Mouse (Mus musculus) hindbrain, postnatal 0 days (tissue): ENCODE results near the gene Tipin. TPM values are rescaled to one million over a fixed set of nuclear protein-coding genes. Genes with fewer than 3 reads are reported as not detected.
"Not testable (repeated sequence)": the region's sequence is repeated elsewhere in the genome, so short reads cannot be mapped to it uniquely, and the experiment has no call there.

Experiments
- ATAC-seq: fragments of 200-750 bp; cut with Nextera tagmentation; 2 replicates; pipeline ENCODE4 v1.8.0; 2017; ENCODE audit warnings: mild to moderate bottlenecking, moderate TSS enrichment, moderate library complexity
- DNase-seq: peaks from one replicate; pipeline ENCODE4 v3.0.0-alpha.2; 2015; ENCODE audit warnings: low spot score
- H3K27ac ChIP-seq: fragments of 300-500 bp; sonication (generic); 2 replicates; pipeline ENCODE4 v1.5.1; 2014; ENCODE audit warnings: mild to moderate bottlenecking
- H3K27me3 ChIP-seq: fragments of 300-500 bp; sonication (generic); 2 replicates; pipeline ENCODE4 v1.6.1; 2014; ENCODE audit warnings: low read length, mixed read lengths; ENCODE audit not compliant: insufficient read depth
- H3K36me3 ChIP-seq: fragments of 300-500 bp; sonication (generic); 2 replicates; pipeline ENCODE4 v1.6.1; 2014; ENCODE audit warnings: low read length, mixed read lengths; ENCODE audit not compliant: insufficient read depth
- H3K4me1 ChIP-seq: fragments of 300-500 bp; sonication (generic); 2 replicates; pipeline ENCODE4 v1.6.1; 2014; ENCODE audit warnings: antibody characterized with exemption, low read length, mixed read lengths; ENCODE audit not compliant: insufficient read depth
- H3K4me2 ChIP-seq: fragments of 300-500 bp; sonication (generic); 2 replicates; pipeline ENCODE4 v1.6.1; 2014; ENCODE audit warnings: low read depth, mild to moderate bottlenecking, low read length, moderate library complexity, mixed read lengths
- H3K4me3 ChIP-seq: fragments of 300-500 bp; sonication (generic); 2 replicates; pipeline ENCODE4 v1.5.1; 2014; ENCODE audit warnings: low read length
- H3K9ac ChIP-seq: fragments of 300-500 bp; sonication (generic); replicated peaks from 2 replicates; pipeline ENCODE4 v1.6.1; 2014; ENCODE audit warnings: mild to moderate bottlenecking, low read length, moderate library complexity, mixed read lengths
- H3K9me3 ChIP-seq: fragments of 300-500 bp; sonication (generic); 2 replicates; pipeline ENCODE4 v1.6.1; 2016; ENCODE audit warnings: low read length, mixed read lengths
- CTCF ChIP-seq: IDR thresholded peaks from 2 replicates; pipeline ENCODE4 v1.5.1; 2016; ENCODE audit warnings: antibody characterized with exemption, control low read depth, low read depth
- WGBS: fragments of 180-500 bp; shearing (Covaris S2); extraction: QIAGEN DNeasy Blood & Tissue Kit; methylation state at CpG from one replicate; pipeline ENCODE4 v1.1.7; 2014; 5-methylcytosine and 5-hydroxymethylcytosine counted together
- polyA plus RNA-seq: library from polyadenylated mRNA; unstranded; fragments of >200 nt; fragmentation: Nextera tagmentation; extraction: Ambion mirVana; gene quantifications from 2 replicates; pipeline ENCODE4 v1.2.1, GENCODE M21; 2015
- total RNA-seq: library from RNA; depleted of rRNA; stranded (reverse); fragments of >200 nt; gene quantifications from 2 replicates; pipeline ENCODE4 v1.2.3, GENCODE M21; 2014

Gene Tipin
- total and polyA plus RNA-seq, 2 experiments from 2014 or later: 83.7 to 97.0 TPM

DNA sequence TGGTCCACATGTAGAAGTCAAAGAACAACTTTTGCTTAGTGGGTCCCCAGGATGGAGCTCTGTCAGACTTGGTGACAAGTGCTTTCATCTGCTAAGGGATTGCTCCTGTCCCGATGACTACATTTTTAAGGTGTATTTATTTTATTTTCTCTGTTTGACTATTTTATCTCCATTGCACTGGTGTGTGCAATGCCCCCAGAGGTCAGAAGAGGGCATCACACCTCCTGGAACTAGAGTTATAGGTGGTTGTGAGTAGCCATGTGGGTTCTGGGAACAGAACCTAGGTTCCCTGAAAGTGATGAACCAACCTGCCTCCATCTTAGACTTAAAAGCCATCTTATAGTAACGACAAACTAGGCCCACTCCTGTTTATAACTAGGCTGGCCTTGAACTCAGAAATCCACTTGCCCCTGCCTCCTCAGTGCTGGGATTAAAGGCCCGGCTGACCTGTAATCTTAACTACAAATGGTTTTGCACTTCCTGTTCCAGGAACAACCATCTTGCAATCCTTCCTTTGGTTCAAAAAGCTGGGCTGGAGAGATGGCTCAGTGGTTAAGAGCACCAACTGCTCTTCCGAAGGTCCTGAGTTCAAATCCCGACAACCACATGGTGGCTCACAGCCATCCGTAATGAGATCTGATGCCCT is 2.6 kb upstream of the Tipin start:
- H3K4me1 ChIP-seq: no peaks in the 10 kb centered on the region
- no peaks in the 10 kb centered on the region for H3K27me3 ChIP-seq
- no peak overlapping the region for H3K4me2 ChIP-seq
- H3K9me3 ChIP-seq: no peaks in the 10 kb centered on the region
- no peak overlapping the region for H3K9ac ChIP-seq
- H3K36me3 ChIP-seq: no peaks in the 10 kb centered on the region
- no peak for TF ChIP-seq CTCF
- no peak for ATAC-seq
- no peak overlapping the region for H3K27ac ChIP-seq
- WGBS: 94% methylated on average over 6 of the region's 6 CpGs
- DNase-seq: no peak
- no peak overlapping the region for H3K4me3 ChIP-seq

- TF ChIP-seq CTCF: no peak
- H3K4me2 ChIP-seq: peak overlapping the region; percentile 56
- H3K36me3 ChIP-seq: no peaks in the 10 kb centered on the region
- peak overlapping the region; percentile 89 for H3K9ac ChIP-seq
- H3K27ac ChIP-seq: peak overlapping the region; percentile 84
- H3K9me3 ChIP-seq: no peaks in the 10 kb centered on the region
- H3K27me3 ChIP-seq: no peaks in the 10 kb centered on the region
- 1% methylated on average over 22 of the region's 24 CpGs for WGBS
- no peaks in the 10 kb centered on the region for H3K4me1 ChIP-seq
- ATAC-seq (peak; percentile 91), DNase-seq (peak; percentile 41)
- peak overlapping the region; percentile 87 for H3K4me3 ChIP-seq
These were observed 399 bp downstream of the Tipin start for GRCm38 (mm10) chr9:64281781-64282178.

DNA sequence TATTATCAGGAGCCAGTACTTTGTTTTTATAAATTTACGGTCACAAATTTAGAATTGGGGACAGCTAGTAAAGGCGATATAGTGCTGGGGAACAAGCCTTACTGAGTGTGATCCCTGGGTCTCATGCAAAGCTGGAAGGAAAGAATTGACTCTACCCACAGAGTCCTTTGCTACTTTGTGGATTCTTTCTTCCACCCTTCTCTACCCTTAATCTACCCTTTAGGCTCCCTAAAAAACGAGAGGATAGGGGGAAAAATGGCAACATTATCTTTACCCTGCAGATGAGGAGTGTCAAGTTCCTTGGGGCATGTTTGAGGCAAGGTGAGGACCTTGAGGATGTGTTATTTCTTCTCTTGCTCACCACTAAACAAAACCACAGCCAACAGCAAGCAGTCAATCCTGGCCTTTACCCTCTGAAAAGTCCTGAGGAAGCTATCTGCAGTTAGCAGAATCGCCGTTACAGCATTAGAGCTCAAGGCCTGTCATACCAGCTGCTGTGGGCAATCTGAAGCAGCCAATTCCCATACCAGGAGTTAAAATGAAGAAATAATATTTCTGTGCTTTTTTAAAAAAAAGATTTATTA is 1.1 kb downstream of the Tipin start:
- no peak for DNase-seq
- no peaks in the 10 kb centered on the region for H3K4me1 ChIP-seq
- H3K9me3 ChIP-seq: no peaks in the 10 kb centered on the region
- H3K27me3 ChIP-seq: no peaks in the 10 kb centered on the region
- H3K36me3 ChIP-seq: no peaks in the 10 kb centered on the region
- peak overlapping the region; percentile 87 for H3K4me3 ChIP-seq
- no peak for TF ChIP-seq CTCF
- ATAC-seq: no peak
- 69% methylated on average over 5 of the region's 5 CpGs for WGBS
- peak overlapping the region; percentile 89 for H3K9ac ChIP-seq
- H3K4me2 ChIP-seq: peak overlapping the region; percentile 56
- no peak overlapping the region for H3K27ac ChIP-seq

DNA sequence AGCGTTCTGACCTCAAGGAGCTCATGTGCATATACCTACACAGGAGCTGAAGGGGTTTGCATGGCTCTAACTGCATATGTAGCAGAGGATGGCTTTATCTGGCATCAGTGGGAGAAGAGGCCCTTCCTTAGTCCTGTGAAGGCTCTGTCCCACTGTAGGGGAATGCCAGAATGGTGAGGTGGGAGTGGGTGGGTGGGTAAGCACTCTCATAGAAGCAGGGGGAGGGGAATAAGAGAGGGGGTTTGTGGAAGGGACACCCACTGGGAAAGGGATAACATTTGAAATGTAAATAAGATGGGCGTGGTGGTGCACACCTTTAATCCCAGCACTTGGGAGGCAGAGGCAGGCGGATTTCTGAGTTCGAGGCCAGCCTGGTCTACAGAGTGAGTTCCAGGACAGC is 21.7 kb downstream of the Tipin start:
- not testable (repeated sequence) for H3K27me3 ChIP-seq, H3K4me3 ChIP-seq, H3K27ac ChIP-seq, H3K4me2 ChIP-seq, H3K4me1 ChIP-seq, DNase-seq, H3K9me3 ChIP-seq, H3K9ac ChIP-seq, ATAC-seq
- H3K36me3 ChIP-seq: peaks cover 31% of the 10 kb centered on the region; the same call in 1 of the 2 replicates
- 99% methylated on average over 3 of the region's 4 CpGs for WGBS

- Histone ChIP-seq H3K9me3 (no peaks in the 10 kb centered on the region), H3K36me3 (0 out of 2 replicates have a peak, but pooled peaks cover 32% of the 10 kb centered on the region), H3K27me3 (no peaks in the 10 kb centered on the region), H3K4me2 (no peak overlapping the region), H3K27ac (no peak overlapping the region), H3K9ac (no peak overlapping the region), H3K4me1 (no peaks in the 10 kb centered on the region), H3K4me3 (no peak overlapping the region)
- WGBS: 88% methylated on average over 6 of the region's 6 CpGs
- DNase-seq (no peak), ATAC-seq (no peak)
- TF ChIP-seq CTCF: no peak
These were observed 25.3 kb downstream of the Tipin start for GRCm38 (mm10) chr9:64306476-64307312.

DNA sequence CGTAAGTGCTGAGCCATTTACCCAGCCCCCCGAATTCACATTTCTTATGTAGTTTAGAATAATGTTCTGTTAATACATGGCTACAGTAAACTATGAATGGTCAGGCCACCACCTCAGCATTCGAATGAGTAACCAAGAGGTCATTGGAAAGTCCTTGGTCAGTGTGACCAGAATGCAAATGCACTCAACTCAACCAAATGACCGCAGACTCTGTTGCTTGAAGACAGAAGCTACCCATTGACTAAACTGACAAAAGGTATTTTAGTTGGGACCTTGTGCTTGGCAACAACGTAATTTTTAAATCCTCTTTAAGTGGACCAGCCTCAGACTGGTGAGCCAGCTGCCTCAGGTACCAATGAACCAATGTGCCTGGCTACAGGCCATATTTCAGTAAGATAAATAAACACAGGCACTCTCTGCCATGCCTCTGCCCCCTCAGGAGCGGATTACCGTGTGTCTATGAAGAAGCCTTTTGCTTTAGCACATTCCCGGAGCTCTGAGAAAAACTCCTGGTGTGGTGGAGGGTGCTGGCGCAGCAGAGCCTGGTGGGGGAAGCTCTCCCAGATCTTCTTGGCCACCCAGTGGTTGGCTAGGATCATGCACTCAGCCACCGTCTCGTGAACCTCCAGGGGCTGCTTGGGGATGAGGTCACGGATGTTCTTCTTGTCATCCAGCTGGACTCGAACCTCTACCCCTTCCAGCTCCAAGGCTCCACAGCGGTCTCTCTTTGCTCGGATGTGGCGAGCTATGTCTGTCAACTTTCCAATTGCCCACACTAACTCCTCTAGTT is 29.8 kb downstream of the Tipin start:
- no peak for ATAC-seq
- Histone ChIP-seq H3K36me3 (peaks cover 25% of the 10 kb centered on the region; the same call in 1 of the 2 replicates), H3K9me3 (no peaks in the 10 kb centered on the region), H3K9ac (no peak overlapping the region), H3K4me3 (no peak overlapping the region), H3K27ac (no peak overlapping the region), H3K4me1 (no peaks in the 10 kb centered on the region), H3K27me3 (no peaks in the 10 kb centered on the region), H3K4me2 (no peak overlapping the region)
- peak; percentile 56 for TF ChIP-seq CTCF
- DNase-seq: peak; percentile 9
- WGBS: 78% methylated on average over 16 of the region's 16 CpGs
